Mouse (Mus musculus) stomach, postnatal 0 days (tissue): Measurements from ENCODE around the gene Prune2.

Experiments
- CTCF ChIP-seq: IDR thresholded peaks from 2 replicates; pipeline ENCODE4 v1.5.1; 2016; ENCODE audit warnings: antibody characterized with exemption, low read depth, mild to moderate bottlenecking, moderate library complexity
- EP300 ChIP-seq: optimal IDR thresholded peaks from 2 replicates; pipeline ENCODE3; 2016; ENCODE audit warnings: antibody characterized with exemption

- TF ChIP-seq CTCF (no peak), EP300 (no peak)
Measured at GRCm38 (mm10) chr19:16959551-16959950, 3.6 kb downstream of the Prune2 start.
